Mouse (Mus musculus) ovary, postnatal 14 days (tissue): Measurements from ENCODE around the gene Mef2a.
"Not testable (repeated sequence)": the region's sequence is repeated elsewhere in the genome, so short reads cannot be mapped to it uniquely, and the experiment has no call there.

ENCODE experiments used
- DNase-seq: peaks from one replicate; pipeline ENCODE4 v3.0.0; 2022; ENCODE audit warnings: low spot score

Gene Mef2a

DNA sequence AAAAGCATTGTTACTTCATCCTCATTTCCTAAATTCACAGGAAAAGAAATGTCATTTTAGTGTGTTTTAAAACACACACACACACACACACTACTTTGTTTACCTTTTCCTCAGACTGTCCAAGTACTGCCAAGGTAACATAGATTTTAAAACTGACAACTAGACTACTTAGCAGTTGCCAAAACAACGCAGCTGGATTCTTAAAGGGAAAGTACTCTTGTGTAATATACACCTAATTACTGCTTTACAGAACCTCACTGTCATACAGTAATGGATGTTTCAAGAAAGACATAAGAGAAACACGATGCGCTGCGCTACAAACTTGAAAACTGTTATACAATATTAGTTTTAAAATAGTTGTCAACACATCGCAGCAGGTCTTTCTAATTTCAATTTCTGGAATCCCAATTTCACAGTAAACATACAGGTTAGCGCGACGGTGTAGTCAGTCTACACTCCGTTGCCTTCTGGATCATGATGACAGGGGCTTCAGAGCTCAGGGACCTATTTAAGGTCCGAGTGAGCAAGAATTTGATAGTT, 1.2 kb downstream of the Mef2a start:
- no peak for DNase-seq

DNA sequence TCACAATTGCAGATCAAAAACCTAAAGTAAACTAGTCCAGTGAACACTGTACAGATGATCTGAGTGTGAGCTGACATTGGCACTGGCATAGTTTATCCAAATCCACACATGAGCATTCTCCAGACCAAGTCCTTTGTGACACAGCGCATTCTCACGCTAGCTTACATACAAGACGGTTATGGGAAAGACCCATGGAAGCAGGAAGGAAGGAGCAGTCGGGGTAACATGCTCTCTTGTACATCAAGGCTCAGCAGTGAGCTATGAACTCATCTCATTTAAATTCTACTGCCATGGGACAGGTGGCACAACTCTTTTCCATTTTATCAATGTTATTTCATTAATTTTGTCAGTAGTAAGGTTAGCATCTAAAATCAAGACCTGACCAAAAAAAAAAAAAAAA, 3.0 kb downstream of the Mef2a start:
- no peak for DNase-seq

DNA sequence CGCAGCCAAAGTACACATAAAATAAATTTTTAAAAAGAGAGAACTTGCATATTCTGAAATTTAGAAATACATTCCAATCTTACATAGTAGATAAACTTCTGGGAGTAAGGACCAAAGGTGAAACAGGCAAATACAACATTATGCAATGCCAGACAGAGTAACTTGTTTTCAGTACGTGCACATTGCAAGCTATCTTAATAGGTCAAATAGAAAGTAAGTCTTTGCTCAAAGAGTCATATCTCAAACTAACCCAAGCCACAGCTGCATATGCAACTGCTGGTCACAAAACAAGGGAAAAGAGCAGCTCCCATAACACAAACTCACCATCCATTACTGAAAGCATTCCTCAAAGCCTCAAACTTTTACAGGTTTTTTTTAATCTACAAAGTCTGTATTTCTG, 4.3 kb downstream of the Mef2a start:
- no peak for DNase-seq

DNA sequence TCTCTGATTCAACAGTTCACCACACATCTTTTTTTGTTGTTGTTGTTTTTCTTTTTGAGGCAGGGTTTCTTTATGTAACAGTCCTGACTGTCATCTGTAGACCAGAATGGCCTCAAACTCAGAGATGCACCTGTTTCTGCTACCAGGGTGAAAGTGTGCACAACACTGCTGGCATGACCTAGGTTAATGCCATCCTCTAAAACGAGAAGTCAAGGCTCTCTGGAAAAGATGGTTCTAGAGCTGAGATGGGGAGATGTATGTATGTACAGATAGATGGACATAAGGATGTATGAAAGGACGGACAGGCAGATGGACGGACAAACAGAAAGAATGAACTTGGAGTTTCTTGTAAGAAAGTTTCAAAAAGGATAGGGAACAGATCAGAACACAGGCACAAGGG, 12.1 kb downstream of the Mef2a start:
- DNase-seq: no peak

DNA sequence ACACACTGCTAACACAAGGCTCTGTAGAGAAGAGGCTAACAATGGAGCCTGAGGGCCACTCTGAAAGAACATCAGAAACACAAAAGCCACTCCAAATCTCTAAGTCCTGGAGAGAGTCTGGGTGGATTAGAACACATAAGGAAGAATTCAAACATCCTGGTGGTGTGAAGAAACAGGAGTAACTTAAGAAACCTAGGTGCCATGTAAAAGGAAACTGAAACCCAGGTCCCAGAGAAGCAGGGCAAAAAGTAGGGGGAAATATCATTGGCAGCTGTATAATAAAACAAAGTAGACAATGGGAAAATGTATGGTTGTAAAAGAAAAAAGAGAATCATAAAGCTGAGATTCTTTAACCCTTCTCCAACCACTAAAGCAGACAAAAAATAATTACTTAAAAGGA, 12.8 kb downstream of the Mef2a start:
- no peak for DNase-seq

DNA sequence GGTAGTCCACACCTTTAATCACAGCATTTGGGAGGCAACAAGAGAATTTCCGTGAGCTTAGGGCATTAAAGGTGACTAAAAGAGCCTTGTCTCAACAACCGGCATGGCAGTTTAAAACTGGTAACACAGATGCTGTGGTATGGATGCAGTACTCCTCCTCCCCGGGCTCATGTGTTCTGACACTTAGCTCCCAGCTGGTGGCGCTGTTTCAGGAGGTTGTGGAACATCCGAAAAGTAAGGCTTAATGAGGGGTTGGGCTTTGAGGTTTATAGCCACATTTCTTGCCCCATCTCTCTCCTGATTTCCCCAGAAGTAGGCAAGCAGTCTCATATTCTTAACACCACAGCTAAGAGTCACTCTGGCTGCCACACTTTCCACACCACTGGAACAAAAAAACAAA, 16.8 kb downstream of the Mef2a start:
- DNase-seq: no peak

DNA sequence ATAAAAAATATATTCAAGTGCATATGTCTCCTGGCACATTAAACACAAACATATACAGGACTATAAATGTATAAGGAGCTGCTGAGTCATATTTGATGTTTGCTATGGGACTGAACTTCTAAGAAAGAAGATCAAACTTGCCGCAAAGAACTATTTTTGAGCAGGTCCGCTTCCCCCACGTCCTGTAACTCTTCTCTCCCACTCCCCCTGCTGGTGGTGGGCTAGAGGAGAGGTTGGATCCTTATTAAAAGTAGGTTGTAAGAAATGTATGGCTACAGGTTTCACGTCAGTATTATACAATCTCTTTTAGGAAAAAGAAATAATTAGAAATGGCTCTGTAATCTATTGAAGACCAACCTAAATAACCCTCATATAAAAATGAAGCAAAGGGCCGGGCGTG, 19.0 kb downstream of the Mef2a start:
- no peak for DNase-seq

DNA sequence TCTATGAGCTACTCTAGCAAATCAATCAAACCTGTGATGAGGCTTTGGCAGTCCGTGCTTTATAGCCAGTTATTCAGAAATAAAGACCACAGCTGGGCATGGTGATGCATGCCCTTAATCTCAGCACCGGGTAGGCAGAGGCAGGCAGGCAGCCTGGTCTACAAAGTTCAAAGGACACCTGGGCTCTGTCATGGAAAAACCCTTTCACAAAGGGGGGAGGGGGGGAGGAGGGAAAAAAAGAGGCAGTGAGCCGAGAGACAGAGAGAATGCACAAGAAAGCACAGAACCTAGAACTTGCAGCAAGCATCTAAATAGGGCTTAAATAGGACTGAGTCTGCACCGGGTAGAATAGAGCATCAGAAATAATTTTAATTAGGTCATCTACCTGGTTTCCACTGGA, 19.7 kb downstream of the Mef2a start:
- DNase-seq: no peak

DNA sequence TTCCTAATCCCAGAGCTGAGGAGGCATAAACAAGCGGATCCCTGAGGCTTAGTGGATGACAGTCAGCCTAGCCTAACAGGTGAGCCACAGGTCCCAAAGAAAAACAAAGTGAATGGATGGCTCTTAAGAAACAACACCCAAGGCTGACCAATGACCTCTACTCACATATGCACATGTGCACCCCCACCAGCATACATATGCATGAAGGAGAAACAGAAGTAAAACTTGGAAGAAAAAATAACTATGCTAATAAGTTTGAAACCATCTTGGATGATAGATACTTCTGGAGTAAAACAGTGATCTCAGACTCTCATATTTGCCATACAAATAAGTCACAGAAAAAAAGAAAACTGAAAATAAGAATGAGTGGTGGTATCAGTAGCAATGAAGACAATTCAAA, 28.2 kb downstream of the Mef2a start:
- DNase-seq: no peak

DNA sequence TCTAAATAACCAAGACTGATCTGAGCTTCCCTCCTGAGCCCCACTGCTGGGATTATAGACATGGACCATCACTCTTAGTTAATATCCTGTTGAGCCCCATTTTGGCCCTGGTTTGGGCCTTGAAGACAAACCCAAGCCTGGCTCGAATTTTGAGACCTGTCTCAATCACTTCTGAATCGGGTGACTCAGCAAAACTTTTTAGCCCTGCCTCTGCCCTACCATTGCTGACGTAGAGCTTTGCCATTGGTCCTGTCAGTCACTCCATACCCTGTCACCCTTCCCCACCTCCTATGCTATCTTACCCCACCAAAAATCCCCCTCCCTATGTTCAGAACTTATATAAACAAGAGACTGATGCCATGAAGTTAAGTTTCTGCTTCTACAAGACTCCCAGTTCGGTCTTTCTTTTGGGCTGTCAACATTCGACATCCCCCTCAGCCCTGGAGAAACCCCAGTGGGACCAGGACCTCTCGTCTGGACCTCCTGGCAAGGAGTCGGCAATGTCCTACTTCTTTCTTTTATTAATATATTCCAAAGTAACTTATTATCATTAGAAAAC, 30.5 kb downstream of the Mef2a start:
- DNase-seq: no peak

DNA sequence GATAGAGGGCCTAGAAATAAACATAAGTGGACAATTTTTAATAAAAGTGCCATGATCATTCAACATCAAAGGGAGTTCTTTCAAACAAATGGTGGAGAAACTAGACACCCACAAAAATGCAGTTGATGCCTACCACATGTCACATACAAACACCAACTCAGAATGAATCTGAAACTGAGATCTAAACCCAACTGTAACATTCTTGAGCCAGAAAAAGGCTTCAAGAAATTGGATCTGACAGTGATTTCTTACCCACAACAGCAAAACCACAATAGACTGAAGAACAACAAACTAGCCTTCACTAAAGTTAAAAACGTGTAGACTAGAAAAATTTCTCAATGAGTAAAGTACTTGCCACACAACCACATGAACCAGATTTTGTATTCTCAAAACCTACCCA, 52.3 kb downstream of the Mef2a start:
- DNase-seq: no peak

DNA sequence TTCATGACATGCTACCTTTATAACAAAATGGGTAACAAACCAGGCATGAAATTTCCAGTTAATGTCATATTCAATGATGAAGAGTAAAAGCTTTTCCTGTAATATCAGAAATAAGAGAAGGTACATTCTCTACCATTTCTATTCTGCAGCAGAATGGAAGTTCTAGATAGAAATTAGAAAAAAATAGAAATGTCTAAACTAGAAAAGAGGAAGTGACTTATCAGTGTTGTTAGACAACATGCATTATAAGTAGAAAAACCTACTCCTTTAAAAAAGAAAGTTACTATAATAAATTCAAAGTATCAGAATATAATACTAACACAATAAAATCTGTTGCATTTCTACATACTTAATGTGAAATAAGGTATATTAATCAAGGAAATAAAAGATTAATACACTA, 54.0 kb downstream of the Mef2a start:
- DNase-seq: no peak

DNA sequence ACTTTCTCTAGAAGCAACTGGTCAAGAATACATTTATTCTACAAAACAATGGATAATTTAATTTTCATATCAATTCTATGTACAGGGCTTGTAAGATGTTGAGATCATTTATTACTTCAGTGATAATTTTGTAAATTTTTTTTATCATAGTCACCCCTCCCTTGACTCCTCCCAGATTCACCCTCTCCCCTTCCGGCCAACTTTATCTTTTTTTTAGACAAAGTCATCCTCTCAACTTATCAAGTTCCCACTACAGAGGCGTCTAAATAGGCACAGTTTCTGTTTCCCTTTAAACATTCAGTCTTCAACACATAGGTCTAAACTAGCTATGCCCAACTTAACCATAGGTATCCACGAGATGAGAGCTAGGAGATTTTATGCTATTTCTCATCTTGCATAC, 59.5 kb downstream of the Mef2a start:
- no peak for DNase-seq

DNA sequence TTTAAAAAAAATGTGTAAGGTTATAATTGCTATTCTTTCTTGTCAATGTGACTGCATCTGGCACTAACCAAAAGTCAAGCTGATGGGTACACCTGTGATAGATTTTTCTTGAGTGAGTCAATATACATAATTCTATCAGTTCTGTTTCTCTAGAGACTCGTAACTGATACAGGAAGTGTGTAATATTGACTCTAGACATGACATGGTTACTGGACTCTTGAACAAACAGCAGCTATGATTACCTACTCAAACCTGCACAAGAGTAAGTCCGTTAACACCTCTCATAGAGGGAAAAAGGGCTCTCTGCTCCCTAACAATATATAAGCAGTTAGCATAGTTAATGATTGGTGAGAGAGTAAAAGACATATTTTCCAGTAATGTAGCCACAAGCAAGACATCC, 62.5 kb downstream of the Mef2a start:
- no peak for DNase-seq

DNA sequence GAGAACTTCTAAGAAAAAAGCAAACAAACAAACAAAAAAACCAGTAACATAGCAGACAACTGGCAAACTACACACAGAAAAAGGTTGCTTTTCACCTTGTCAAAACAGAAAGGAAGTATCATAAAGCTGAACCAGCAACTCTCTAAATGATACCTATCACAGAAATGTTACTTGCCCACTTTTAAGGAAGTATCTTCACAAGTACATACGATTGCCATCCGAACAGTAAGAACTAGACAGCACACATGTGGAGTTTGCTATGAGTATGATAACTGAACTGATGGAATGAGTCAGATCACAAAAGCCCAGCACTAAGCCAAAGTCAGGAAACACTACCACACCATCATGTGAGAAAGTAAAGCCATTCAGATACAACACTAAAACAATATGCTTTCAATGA, 64.6 kb downstream of the Mef2a start:
- no peak for DNase-seq

DNA sequence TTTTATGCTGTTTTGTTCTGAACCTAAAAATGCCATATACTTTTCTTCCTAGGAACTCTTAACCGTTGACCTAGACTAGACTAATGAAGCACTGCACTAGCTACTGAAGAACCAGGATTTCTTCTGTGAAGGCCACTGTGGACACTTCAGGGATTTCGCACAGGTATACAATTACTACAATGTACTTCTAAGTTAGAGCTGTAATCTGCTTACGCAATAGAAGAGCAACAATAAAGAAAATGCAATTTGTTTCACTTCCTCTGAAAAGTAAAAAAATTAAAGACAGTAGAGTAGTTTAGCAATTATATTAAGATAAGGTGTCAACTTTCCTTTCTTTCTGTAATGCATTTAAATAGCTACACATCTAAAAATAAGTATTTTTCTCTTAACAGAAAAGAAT, 65.6 kb downstream of the Mef2a start:
- no peak for DNase-seq

DNA sequence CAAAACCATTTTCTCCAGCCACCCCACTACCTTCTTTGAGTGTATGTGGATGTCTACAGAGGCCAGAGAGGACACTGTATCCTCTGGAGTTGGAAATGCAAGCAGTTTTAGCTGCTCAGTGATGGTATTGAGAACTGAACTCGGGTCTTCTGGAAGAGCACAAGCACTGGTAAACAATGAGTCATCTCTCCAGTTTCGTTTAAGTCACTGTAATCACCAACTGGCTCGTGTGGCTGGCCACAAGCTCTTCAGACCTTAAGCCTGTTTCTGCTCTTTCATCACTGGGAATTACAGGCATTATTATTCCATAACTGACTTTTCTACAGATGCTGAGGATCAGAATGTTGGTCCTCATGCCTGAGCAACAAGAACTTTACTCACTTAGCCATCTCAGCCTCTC, 67.7 kb downstream of the Mef2a start:
- DNase-seq: no peak

DNA sequence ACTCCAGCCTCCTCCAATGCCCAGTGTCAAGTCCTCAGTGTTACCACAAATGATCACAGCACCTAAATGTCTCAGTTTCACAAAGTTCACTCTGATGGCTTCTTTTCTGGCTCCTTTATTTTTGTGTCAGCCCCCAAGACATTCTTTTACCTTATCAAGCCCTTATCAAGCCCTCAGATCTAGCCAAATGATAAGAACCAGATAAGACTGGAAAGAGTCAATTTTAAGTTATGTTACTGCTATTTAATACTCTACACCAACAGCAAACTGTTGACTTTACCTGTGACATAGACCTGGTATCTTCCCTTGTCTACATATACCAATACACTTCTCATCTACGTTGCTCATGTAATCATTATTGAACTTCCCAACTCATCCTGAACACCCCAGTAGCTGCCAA, 76.2 kb downstream of the Mef2a start:
- no peak for DNase-seq

DNA sequence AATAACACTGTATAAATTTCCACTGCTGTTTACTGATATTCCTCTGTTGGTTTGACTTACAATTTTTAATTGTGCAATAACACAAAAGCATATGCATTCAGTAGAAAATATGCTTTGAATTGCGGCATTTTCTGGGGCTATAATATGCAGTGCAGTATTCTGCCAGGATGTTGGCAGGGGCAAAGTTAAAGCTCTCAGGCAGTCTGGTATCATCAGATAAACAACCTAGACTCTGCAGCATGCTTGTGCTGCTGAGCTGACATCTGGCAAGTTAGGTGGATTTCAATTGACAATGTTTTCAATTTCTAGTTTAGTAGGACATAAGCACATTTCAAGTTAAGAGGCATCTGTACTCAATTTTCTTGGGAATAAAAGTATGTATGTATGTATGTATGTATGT, 81.3 kb downstream of the Mef2a start:
- DNase-seq: no peak

DNA sequence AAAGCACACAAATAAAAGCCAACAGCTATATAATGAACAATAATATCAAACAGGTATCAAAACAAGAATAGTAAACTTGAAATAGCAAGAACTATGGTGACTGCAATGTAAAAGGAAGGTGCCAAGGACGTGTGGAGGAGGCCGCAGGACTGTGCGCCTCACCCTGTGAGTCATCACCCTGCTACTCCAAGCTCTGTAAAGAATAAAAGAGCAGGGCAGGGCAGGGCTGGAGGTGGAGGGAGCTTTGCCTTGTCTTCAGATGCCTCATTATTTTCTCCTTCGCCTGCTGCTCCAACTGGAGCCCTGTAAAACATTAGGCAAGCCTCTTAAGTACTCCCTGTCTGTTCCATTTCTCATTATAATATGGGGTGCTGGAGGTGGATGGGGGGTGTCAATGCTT, 85.2 kb downstream of the Mef2a start:
- DNase-seq: no peak

DNA sequence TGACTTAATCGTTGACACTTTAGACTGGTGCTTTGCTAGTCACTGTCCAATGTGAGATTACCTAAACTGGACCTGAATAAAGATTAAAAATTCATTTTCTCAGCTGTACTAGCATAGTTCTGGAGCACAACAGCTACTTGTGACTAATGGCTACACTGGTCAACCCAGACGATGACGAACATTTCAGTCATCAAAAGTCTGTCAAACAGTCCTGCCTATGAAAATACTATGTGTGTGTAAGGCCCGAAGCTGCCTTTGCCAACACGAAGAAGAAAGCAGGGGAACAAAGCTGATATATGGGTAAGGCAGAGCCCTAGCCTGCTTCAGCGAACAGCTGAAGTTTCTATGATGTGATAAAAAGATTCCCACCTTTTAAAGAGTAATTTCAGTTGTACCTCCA, 89.1 kb downstream of the Mef2a start:
- DNase-seq: no peak

DNA sequence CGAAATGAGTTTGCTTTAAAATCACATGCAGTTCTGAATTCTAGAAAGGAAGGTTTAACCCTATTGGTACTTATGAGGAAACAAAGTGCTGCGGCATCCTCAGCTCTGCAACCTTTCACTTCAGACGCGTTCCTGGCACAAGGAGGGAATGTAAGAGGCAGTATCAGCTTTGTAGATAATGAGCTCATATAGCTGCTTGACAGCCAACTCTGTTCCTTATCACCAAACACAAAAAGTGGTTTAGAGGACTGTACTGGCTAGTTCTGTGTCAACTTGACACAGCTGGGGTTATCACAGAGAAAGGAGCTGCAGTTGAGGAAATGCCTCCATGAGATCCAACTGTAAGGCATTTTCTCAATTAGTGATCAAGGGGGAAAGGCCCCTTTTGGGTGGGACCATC, 102.2 kb downstream of the Mef2a start:
- not testable (repeated sequence) for DNase-seq

DNA sequence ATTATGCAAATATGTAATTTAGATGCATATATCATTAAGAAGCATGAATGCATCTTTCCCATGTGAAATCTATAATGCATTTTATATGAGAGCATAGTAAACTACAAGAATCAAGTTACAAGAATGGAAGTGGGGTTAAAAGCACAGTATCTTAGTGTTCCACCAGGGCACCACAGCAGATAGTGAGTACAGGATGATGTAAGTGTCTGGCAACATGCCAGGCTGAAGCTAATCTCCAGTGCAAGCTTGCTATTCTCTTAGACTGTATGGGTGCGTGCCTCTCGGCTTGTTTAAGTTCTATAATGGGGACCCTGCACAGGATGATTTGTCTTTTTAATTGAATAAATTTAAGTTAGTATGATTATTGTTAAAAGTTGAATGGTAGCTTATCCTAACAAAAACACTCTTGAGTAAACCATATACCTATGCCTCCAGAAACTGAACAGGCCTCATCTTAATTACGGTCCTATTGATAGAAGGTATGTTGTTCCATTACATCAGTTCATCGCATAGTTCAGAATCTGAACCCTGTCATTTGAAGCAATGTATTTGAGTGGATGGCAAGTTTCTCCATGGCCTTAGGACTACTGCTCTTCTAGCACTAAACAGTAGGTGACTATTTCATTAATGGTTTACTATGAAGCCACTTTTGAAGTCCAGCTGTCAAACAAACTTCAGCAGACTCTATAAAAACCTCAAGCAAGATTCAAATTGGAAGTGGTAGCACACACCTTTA, 112.7 kb downstream of the Mef2a start:
- DNase-seq: peak; percentile 49

DNA sequence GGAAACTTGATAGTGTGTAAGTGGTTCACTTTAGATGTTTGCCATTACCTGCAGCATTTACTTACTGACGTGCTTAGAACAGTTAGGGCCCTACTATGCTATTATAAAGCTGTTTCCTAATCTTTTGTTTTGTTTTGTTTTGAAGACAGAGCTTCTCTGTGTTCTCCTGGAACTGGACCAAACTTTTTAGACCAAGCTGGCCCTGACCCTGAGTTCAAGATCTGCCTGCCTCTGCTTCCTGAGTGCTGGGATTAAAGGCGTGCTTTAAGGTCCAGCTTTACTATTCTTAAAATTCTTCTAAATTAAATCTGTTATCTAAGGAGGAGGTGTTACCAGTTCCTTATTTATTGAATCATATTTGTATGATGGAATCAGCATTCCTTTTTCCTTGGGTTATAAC, 126.6 kb downstream of the Mef2a start:
- DNase-seq: no peak
